Mouse (Mus musculus) kidney, adult 2 months (tissue): ENCODE results near the gene Xpr1.

Experiments
- CTCF ChIP-seq: fragments of 200-500 bp; conservative IDR thresholded peaks from 2 replicates; pipeline ENCODE4 v1.5.1; 2011; ENCODE audit warnings: low read depth, mild to moderate bottlenecking, control low read depth, low read length, moderate library complexity, mixed read lengths; ENCODE audit not compliant: insufficient read depth, insufficient read length
- POLR2A ChIP-seq: fragments of 200-500 bp; IDR thresholded peaks from one replicate; pipeline ENCODE4 v1.6.1; 2011; ENCODE audit warnings: low read depth, low read length, control low read depth

GRCm38 (mm10) chr1:155391537-155391936 is 25.7 kb downstream of the Xpr1 start:
- TF ChIP-seq POLR2A (no peak), CTCF (no peak)
